Mouse (Mus musculus): ENCODE results near the gene Lgals3bp. TPM values are rescaled to one million over a fixed set of nuclear protein-coding genes. Genes with fewer than 3 reads are reported as not detected.

Lgals3bp gene
- total and polyA plus RNA-seq, 3 experiments = 67.3 to 338 (median 146) TPM

DNA sequence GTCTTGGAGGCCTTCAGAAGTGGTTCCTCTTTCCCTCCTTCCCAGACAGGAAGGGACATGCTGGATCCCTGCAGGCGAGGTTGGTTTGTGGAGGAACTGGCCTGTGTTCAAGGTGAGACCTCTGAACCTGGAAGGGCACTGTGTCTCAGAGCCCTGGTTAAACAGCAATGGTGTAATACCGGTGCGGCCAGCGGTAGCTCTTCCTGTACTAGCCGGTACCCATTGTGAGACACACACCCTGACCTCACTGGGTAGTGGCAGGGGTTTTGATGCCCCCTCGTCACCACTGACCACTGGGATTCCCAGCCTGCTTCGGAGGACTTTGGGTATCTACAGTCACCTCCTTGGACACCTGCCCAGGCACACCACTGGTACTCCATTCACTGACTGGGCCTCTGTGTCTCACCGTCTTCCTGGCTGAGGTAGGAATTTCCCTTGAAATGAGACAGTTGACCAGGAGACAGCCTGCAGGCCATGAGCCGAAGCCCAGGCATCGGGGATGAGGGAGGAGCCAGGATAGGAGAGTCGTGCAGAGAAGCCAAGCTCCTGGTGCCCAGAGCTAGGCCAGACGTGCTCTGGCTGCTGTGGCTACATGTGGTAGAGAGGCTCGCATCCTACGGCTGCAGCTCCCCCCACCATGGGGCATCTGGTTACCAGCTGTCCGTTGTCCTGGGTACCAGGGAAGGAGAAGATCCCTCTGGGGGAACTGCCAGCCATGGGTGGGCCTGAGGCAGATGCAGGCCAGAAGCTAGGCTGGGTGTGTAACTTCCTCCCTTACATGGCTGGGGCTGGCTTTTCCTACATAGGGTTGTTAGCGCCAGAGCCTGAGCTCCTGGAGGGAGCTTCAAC lies 29.4 kb upstream of the Lgals3bp start:
- Histone ChIP-seq H3K9me3 (replicated peaks; ENCODE audit: low read length) (no peaks in the 10 kb centered on the region), H3K4me3 (replicated peaks in 1 of 3; ENCODE audit: low read depth in 2 of 3, low read length in 2 of 3, poor library complexity in 1 of 3) (no peak overlapping the region), H3K27ac (ENCODE audit: insufficient read depth, low read depth) (no peak overlapping the region), H3K4me1 (ENCODE audit: control insufficient read depth in 1 of 2, insufficient read depth in 2 of 2) (peaks cover 10 to 15% of the 10 kb centered on the region in 2 experiments), H3K9ac (ENCODE audit: insufficient read depth, low read depth) (no peak overlapping the region), H3K4me2 (ENCODE audit: insufficient read depth, low read depth, poor library complexity, severe bottlenecking) (no peak overlapping the region), H3K79me2 (replicated peaks; ENCODE audit: control insufficient read depth, extremely low read depth, insufficient read depth, poor library complexity, severe bottlenecking) (no peaks in the 10 kb centered on the region), H3K36me3 (replicated peaks in 1 of 2; ENCODE audit: control insufficient read depth in 1 of 2, insufficient read depth in 1 of 2, low read length in 1 of 2) (no peaks in the 10 kb centered on the region), H3K27me3 (replicated peaks) (peaks cover 92% of the 10 kb centered on the region)
- dilution Hi-C loops (cut with MboI; ENCODE audit: extremely low pct_ligation_motif_present, extremely low pct_unique_long_range_greater_than_20kb, low sequenced_read_pairs) (no loop called here), in situ Hi-C loops (cut with MboI; ENCODE audit: low pct_ligation_motif_present, low pct_unique_long_range_greater_than_20kb, low sequenced_read_pairs) (loop anchor here (25.0 kb wide), 1 partner anchor 306 kb away; no protein-coding TSS in a partner anchor)
- DNase-seq (ENCODE audit: extremely low read depth) = no peak
- no peak for TF ChIP-seq MYC (IDR thresholded peaks at IDR 0.05; ENCODE audit: low read depth, low read length)
- TF ChIP-seq TCF12 (IDR thresholded peaks at IDR 0.05; ENCODE audit: low read depth, low read length) = no peak
- no peak for TF ChIP-seq ETS1 (conservative IDR thresholded peaks at IDR 0.05; ENCODE audit: low read depth, low read length)

DNA sequence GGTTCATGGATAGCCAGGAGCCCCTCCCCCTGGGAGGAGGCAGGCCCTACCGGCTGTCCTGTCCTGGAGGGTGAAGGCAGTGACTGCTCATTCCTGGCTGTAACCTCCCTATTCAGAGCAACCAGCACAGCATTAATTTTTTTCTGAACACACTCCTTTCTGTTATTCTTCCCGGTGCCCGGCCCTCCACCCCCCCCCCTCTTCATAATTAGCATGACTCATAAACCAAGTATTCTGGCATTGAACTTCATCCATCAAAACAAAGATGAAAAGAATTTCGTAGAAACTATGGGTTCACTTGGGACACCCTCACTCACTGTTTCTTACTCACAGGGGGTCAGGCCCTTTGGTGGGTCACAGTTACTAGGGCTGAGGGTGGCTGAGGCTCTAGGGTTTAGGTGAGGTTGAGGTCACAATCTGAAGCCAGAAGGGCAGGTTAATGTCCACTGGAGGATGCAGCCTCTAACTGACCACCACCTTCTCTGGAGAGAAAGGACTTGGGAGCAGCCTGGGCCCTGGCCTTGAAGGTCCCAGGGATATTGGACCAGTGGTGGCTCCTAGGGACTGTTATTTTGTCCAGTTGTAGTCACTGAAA lies 28.5 kb upstream of the Lgals3bp start:
- Histone ChIP-seq H3K79me2 (replicated peaks; ENCODE audit: control insufficient read depth, extremely low read depth, insufficient read depth, poor library complexity, severe bottlenecking) (no peaks in the 10 kb centered on the region), H3K36me3 (replicated peaks in 1 of 2; ENCODE audit: control insufficient read depth in 1 of 2, insufficient read depth in 1 of 2, low read length in 1 of 2) (no peaks in the 10 kb centered on the region), H3K4me1 (ENCODE audit: control insufficient read depth in 1 of 2, insufficient read depth in 2 of 2) (peaks cover 10 to 15% of the 10 kb centered on the region in 2 experiments), H3K9me3 (replicated peaks; ENCODE audit: low read length) (no peaks in the 10 kb centered on the region), H3K27ac (ENCODE audit: insufficient read depth, low read depth) (no peak overlapping the region), H3K4me3 (replicated peaks in 1 of 3; ENCODE audit: low read depth in 2 of 3, low read length in 2 of 3, poor library complexity in 1 of 3) (no peak overlapping the region), H3K27me3 (replicated peaks) (peaks cover 93% of the 10 kb centered on the region), H3K4me2 (ENCODE audit: insufficient read depth, low read depth, poor library complexity, severe bottlenecking) (no peak overlapping the region), H3K9ac (ENCODE audit: insufficient read depth, low read depth) (no peak overlapping the region)
- no peak for TF ChIP-seq PAX5 (IDR thresholded peaks at IDR 0.05; ENCODE audit: low read length)
- TF ChIP-seq POLR2A (IDR thresholded peaks at IDR 0.05; ENCODE audit: low read depth, low read length) = no peak
- no peak for TF ChIP-seq CTCF (conservative IDR thresholded peaks at IDR 0.05 in 1 of 2, IDR thresholded peaks at IDR 0.05 in 1 of 2; ENCODE audit: low read depth in 2 of 2, low read length in 2 of 2)
- TF ChIP-seq MEF2A (IDR thresholded peaks at IDR 0.05; ENCODE audit: borderline replicate concordance, low read depth, low read length) = no peak
- TF ChIP-seq KAT2A (IDR thresholded peaks at IDR 0.05; ENCODE audit: insufficient replicate concordance, low read length) = no peak
- no peak for TF ChIP-seq SIN3A (IDR thresholded peaks at IDR 0.05; ENCODE audit: low read length)
- TF ChIP-seq ZMIZ1 (IDR thresholded peaks at IDR 0.05; ENCODE audit: low read depth, low read length) = no peak
- TF ChIP-seq MXI1 (IDR thresholded peaks at IDR 0.05; ENCODE audit: low read depth, low read length) = no peak
- no peak for TF ChIP-seq NRF1 (IDR thresholded peaks at IDR 0.05; ENCODE audit: low read depth, low read length)
- no peak for TF ChIP-seq CHD2 (IDR thresholded peaks at IDR 0.05; ENCODE audit: low read length)
- no peak for TF ChIP-seq POLR2AphosphoS2 (IDR thresholded peaks at IDR 0.05; ENCODE audit: low read depth, low read length)
- no peak for TF ChIP-seq RCOR1 (conservative IDR thresholded peaks at IDR 0.05; ENCODE audit: low read depth, low read length)
- no peak for TF ChIP-seq ETS1 (conservative IDR thresholded peaks at IDR 0.05; ENCODE audit: low read depth, low read length)
- TF ChIP-seq UBTF (IDR thresholded peaks at IDR 0.05; ENCODE audit: low read depth, low read length) = no peak
- in situ Hi-C loops (cut with MboI; ENCODE audit: low pct_ligation_motif_present, low pct_unique_long_range_greater_than_20kb, low sequenced_read_pairs) = loop anchor here (25.0 kb wide), 1 partner anchor 307 kb away; no protein-coding TSS in a partner anchor
- dilution Hi-C loops (cut with MboI; ENCODE audit: extremely low pct_ligation_motif_present, extremely low pct_unique_long_range_greater_than_20kb, low sequenced_read_pairs) = no loop called here
- no peak for DNase-seq (ENCODE audit: extremely low read depth)

Measured in CH12.LX (cell line).